Mouse (Mus musculus): ENCODE measurements around the gene Pcgf1.

Gene Pcgf1

DNA sequence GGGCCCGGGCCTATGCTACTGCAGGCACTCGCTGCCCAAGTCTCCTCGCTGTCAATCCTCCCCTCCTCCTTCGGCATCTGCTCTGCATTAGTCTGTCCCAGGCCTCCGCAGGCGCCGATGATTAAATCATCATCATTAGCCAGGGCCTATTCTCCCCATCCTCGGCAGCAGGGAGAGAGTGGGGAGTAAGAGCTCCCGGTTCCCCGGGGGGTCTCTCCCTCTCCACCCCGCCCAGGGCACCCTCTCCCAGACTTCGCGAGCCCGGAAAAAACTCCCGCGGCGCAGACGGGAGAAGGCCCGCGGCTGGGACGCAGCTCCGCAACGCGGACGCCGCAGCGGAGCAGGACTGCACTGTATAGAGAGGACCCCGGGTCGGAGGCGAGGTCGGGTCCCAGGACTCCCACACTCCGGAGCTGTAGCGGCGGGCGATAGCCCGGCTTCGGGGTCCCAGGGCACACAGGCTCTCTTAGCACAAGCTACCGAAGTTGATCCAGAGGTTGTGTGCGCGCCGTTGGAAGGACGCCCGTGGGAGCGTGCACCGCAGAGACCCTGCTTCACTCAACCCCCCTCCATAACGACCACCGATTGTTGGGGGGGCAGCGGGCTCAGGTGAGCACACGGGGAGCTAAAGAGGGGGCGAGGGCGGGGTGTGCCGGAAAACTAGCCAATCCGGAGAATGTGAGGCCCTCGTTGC lies at the start of gene Pcgf1:
Gene Pcgf1 (plus strand): TSS at position 240 of the 694 bp plus-strand sequence.
- DNase-seq (ENCODE audit: low spot score), result no peak

DNA sequence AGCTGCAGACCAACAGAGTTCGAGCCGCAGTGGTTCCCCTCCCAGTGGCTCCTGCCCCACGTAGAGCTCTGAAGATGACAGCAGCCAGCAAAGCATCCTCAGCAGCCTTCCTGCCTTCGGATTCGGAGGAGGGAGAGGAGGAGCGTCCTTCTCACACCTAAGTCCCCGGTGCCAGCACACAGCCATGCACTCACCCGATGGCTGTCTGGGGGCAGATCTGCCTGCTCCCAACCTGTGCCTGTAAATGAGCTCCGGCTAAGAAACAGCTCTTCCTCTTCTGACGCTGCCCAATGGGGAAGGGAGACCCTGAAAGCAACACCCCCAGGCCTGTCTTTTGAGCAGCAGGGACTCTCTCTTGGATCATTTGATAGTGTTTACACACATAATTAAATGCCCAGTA lies 47.9 kb upstream of the Pcgf1 start:
- DNase-seq (ENCODE audit: low spot score), result no peak

DNA sequence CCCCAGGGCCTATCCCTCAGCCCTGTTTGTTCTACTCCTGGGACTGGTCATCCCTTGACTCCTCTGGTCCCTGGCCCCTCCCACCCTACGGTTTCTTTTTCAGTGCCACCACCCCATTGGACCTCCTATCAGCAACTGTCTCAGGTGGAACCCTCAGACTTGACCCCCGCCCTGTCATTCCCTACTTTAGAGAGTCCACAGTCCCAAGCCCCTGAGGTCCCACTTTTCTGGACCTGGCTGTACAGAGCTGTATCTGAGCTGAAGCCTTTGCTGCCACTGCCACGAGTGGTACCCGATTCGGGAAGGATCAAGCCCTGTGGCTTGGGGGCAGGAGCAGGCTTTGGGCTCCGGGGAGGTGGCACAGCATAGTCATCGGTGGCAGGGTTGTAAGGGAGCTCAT lies 46.6 kb upstream of the Pcgf1 start:
- DNase-seq (ENCODE audit: low spot score), result no peak

DNA sequence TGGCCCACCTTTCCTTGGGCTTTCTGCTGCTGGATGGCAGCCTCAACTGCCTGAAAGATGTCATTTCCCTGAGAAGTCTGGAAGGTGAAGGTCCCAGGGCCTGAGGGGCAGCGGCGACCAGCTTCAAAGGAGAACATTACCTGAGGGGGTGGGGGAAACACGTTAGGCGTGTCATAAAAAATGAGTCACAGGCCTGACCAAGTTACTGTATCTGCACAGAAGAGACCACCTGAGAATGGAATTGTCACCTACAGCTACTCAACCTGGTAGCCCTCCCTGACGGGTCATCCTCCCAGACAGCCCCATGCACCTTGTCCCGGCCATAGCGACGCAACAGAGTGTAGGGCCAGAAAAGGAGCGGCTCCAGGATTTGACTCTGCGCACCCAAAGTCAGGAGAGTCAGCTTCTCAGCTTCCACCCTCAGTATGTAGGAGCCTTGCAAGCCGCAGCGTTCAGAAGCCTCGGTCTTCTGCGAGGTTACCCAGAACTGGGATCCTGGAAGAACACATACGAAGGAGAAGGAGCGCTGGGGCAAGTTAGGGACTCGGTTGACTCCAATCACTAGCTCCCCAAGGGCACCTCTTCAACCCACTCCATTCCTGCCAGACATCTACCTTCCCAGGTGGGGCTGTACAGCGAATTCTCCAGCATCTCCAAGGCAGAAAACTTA lies 45.6 kb upstream of the Pcgf1 start:
- DNase-seq (ENCODE audit: low spot score), result no peak

DNA sequence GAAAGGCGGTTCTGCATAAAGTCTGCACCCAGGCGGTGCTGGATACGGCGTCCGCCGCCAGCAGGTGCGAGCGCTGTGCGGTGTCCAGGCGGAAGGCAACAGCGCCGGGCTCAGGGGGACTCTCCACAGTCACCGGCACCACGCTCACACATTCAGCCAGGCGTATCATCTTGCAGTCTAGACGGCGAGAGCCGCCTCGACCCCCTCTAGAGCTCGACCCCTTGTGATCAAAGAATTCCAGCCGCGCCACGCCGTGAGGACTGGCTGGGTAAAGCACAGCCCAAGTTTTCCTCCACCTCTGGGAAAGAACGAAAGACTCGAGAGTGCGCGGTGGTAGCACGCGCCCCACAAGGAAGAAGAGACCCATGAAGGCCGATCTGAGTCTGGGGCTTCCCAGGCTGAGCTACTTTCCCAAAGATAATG lies 44.9 kb upstream of the Pcgf1 start:
- DNase-seq (ENCODE audit: low spot score), result peak; percentile 45

DNA sequence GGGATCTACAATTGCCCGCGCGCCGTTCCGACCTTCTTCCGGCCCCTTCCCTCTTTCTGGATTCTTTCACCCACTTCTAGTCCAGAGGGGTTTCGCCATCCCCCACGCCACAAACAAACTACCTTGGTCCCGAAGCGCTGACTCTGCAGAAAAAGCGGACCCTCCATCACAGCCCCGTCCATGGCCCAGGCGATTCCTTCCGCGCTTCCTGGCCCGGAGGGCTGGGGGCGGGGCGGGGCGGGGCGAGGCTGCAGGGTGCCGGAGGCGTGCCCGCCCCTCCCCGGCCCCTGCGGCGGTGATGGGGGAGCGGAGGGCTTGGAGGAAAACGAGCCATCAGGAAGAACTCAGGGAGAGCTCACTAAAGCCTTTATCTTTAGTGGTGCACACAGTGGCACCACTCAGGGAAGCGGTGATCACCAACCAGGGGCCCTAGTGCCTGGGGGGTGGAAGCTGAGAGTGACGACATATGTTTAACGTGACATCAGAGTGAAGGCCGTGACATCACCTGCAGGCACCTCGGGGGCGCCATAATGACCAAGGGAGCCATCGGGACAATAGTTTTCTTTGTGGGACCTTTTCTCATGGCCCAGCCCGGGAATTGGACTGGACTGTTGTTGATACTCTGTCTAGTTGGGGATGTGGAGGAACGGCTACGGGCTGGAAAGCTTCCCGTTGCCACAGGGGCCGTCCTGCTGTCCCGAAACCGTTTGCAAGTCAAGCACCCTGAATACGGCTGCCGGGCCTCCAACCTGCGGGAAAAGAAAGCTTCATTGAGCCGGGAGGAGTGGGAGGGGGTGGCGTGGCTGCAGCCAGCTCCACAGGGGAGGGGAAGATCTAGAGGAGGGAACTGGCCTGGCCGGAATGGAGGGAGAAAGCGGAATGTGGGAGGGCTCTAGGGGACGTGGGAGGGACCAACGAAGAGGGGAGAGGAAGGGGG lies 44.2 kb upstream of the Pcgf1 start, which contains the start of the genes Dok1 and Loxl3:
Gene Dok1 (minus strand): TSS at position 223 of the 937 bp plus-strand sequence.
Gene Loxl3 (plus strand): TSS at position 925 of the 937 bp plus-strand sequence.
- peak; percentile 52 for DNase-seq (ENCODE audit: low spot score)

DNA sequence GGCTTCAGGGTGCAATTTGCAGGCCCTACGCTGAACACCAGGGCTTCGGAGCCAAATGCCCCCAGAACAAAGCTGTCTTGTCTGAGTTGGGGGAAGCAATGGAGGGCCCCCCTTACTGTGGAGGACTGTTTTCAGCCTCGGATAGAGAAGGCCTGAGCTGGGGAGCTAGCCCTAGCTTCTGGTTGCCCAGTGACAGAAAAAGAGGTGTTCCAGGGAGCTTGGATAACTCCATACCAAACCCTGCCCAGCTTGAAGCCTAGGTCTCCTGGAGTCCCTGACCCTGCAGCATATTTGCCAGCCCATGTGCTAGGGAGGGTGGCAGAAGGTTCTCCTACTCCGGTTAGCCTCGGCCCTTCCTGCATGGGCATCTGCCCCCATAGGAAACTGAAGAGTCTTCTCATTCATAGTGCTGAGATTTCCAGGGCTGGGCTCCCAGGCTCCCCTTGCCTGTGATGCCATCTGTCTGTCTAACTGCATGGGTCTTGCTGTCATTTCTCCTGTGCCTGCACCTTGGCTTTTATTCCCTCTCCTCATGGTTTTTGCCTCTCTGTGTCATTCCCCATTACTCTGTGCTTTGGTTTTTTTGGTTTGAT lies 43.1 kb upstream of the Pcgf1 start:
- no peak for DNase-seq (ENCODE audit: low spot score)

DNA sequence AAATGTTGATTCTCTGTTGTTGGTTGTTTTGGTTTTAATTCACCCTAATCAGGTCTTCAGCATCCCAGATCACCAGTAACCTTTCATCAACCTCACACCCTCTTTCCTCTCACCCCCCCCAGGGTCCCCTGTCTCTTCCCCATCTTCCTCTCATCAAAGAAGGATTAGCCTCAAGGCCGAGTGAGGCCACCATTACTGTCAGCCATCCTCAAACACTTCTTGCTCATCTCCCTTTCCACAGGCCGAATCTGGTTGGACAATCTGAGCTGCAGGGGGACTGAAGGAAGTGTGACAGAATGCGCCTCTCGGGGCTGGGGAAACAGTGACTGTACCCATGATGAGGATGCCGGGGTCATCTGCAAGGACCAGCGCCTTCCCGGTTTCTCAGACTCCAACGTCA lies 40.5 kb upstream of the Pcgf1 start:
- no peak for DNase-seq (ENCODE audit: low spot score)

DNA sequence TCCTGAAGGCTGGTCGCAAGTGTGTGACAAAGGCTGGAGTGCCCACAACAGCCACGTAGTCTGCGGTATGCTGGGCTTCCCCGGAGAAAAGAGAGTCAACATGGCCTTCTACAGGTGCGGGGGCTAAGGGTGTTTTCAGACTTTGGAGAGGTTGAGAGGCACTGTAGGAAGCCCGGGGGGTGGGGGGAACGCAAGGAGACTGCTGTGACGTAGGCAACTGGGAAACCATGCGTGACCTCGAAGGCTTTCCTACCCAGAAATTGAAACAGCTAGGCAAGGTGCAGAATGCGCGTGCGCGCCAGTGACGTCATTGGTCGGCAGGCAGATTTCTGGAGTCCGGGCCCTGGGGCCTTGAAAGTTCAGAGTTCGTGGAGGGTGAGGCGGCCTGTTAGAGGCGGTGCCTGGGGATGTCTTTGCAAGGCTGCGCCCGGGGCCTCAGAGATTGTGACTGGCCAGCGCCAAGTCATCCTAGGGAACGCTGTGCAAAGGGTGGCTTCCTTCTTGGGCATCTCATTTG lies 39.1 kb upstream of the Pcgf1 start:
- peak; percentile 71 for DNase-seq (ENCODE audit: low spot score)

DNA sequence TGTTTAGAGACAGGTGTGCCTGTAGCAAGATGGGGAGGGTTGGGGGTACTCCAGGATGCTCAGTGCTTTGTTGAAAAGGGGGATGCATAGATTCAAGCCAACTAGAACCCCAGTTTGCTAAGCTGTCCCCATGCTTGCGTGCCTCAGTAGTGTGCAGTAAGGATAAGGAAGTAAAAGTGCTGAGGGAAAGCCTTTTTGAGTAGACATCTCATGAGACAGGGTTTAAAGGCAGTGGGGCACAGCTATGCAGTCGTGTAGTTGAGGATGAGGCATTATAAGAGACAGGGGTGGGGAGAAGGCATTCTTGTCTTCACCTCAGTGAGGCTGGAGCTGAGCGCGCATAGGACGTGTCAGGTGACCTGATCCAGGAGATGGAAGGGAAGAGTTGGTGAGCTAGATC lies 37.1 kb upstream of the Pcgf1 start:
- DNase-seq (ENCODE audit: low spot score), result no peak

DNA sequence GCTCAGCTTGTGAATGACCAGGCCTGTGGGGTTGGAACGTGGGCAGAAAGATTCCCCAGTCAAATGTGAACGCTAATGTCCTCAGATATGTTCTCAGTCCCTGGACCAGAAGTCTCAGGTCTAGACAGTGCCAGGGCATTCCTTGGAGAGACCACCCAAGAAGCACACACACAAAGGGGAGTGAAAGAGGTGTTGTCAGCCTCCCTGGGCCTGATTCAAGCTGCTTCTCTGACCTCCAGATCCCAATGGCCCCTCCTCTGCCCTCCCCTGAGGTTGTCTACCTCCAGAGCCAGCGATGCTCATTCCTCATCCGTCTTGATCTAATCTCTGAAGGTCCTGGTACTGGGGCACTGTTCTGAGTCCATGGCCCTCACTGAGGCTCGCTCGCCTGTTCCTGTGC lies 34.1 kb upstream of the Pcgf1 start:
- DNase-seq (ENCODE audit: low spot score), result no peak

DNA sequence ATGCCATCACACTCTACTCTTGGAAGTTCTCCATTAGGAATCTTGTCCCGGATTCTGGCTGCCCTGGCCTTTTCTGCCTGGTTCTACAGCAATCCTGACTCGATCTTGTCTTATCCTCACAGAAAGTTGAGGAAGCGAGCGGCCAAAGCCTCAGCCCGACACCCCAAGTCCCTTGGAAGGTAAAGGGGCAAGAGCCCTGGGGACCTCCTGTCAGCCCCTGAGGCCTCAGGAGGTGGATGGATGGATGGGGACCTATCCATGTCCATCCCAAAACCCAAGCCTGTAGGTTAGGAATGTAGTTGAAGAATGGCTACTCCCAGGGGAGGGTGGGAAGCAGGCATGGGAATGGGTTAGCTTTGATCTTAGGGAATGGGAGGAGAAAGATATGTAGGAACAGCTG lies 33.7 kb upstream of the Pcgf1 start:
- no peak for DNase-seq (ENCODE audit: low spot score)

DNA sequence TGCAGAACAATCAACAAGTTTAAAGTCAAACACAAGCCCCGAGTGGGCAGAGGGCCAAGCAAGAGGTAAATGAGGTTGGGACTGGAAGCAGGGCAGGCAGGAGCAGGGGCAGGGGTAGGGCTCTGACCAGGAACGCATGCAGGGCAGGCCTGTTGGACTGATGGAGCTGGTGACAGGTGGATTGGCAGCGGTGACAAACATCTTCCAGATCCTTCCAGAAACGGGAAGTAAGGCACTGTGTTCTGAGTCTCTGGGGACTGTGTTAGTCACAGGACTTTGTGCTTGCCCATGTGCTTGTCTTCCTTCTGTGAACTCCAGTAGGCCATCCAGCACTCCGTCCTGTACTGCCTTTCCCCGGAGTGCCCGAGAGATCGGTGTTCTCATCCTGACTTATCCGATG lies 32.9 kb upstream of the Pcgf1 start:
- DNase-seq (ENCODE audit: low spot score), result no peak

DNA sequence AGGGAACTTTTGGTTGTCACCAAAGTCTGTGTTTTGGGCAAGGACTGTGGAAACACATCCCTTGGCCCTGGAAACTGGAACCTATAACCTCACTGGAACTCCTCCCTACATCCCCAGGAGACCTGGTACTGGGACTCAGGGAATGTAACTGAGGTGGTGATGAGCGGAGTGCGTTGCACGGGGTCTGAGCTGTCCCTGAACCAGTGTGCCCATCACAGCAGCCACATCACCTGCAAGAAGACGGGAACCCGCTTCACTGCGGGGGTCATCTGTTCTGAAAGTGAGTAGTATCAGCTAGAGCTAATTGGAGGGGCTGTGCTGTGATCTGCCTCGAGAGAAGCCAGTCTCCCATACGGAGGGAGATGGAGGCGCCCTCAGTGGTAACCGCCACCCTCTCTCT lies 28.3 kb upstream of the Pcgf1 start:
- no peak for DNase-seq (ENCODE audit: low spot score)

DNA sequence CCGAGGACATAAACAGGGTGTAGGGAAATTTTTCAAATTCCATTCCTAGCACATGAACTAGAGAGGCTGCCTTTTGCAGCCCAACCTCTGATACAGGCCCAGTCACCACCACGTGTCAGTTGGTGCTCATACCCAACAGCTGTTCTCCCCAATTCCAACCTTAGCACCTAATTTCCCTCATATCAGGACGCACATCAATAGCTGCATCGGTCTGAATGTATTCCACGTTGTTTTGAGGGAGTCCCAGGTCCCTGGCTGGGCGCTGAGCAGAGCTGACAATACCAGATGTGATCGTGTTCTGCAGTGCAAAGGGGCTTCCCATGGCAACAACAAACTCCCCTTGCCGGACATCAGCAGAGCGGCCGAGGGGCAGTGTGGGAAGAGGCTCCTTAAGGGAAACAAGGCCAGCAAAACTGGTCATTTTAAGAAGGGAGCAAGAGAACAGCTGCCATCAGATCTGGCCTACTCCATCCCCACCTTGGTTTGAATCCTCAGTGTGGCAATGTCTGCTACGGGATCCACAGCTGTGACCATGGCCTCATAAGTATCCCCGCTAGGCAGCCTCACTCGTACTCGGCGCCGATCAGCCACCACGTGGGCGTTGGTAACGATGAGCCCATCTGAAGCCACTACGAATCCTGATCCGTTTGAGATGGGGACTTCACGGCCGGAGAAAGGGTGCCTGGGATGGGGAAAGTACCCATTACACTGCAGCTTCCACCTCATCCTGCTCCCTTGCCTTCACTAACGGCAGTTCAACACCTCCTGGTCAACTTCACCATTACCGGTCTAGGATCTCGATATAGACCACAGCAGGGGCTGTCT lies 24.3 kb upstream of the Pcgf1 start:
- DNase-seq (ENCODE audit: low spot score), result no peak

DNA sequence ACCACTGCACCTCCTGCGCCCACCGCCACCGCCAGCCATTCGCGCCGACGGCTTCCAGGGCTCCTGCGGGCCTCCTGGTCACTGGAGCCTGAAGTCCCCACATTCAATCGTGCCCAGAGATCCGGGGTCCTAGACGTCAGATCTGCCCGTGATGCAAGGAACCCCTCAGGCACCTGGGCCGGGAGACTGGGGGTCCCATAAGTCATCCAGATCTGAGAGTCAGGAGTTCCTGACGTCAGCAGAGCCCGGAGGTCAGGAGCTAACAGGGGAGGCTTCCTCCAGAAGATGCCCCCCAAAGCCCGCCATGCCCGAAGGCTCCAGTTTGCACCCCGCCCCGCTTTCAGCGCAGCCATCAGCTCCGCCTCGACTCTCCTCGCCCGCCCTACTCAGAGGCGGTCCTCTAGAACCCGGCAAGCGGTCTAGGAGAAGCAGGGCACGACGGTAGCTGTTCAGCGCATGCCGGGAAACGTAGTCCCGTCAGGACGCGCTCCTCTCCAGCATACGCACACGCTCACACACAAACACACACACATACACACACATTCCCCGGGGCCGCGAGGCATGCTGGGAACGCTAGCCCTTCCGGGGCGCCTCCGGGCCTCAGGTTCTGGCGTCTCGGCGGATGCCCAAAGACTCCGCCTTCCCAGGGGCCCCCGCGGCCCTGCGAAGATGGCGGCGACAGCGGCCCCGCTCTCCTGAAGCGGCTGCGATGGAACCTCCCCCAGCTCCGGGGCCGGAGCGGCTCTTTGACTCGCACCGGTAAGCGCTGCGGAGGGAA lies 23.4 kb upstream of the Pcgf1 start, which contains the start of gene Aup1:
Gene Aup1 (plus strand): TSS at position 448 of the 778 bp plus-strand sequence.
- DNase-seq (ENCODE audit: low spot score), result peak; percentile 83

DNA sequence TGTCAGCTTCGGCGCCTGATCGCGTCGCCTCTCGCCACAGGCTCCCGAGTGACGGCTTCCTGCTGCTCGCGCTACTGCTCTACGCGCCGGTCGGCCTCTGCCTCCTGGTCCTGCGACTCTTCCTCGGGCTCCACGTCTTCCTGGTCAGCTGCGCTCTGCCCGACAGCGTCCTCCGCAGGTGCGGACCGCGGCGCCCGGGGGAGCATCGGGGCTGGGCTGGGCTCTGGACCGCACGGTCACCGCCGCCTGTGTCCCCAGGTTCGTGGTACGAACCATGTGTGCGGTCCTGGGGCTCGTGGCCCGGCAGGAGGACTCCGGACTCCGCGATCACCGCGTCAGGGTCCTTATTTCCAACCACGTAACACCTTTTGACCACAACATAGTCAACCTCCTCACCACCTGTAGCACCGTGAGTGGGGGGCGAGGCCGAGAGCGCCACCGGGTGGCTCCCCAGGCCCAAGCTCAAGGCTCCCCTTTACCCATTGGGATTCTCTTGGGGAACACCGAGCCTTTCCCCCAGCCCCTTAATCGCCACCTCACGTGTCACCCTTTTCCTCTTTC lies 22.7 kb upstream of the Pcgf1 start, which contains the start of gene Htra2:
Gene Htra2 (minus strand): TSS at position 403 of the 561 bp plus-strand sequence.
- no peak for DNase-seq (ENCODE audit: low spot score)

DNA sequence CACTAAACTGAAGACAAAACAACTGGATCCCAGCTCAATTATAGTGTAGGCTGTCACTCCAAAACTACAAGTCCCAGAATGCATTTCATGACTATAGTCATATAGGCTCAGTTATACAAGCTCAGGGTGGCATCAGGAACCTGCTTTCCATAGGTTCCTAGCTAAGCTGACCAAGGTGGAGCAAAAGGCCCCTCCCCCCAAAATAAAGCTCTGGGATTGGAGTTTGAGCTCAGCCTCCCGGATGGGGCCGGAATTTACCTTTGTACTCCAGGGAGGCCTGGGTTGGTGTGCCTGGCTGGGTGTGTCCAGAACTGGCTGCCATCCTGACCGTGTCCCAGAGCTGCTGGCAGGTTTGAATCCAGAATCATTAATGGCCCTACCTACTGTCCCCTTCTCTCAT lies 19.9 kb upstream of the Pcgf1 start, which contains the start of gene Dqx1:
Gene Dqx1 (plus strand): TSS at position 55 of the 400 bp plus-strand sequence.
- no peak for DNase-seq (ENCODE audit: low spot score)

DNA sequence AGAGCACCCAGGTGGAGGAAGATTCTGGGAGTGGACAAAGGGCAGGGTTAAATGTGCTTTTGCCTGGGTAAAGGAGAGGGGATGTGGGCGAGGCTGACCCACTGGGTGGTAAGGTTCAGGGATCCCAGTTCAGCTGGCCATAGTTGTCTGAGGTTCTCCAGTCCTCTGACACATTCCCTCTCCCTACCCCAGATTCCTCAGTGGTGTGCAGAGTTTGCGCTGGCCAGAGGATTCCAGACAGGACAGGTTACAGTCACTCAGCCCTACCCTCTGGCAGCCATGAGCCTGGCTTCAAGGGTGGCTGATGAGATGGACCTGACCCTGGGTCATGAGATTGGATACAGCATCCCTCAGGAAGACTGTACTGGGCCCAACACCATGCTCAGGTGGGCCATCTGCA lies 18.9 kb upstream of the Pcgf1 start:
- no peak for DNase-seq (ENCODE audit: low spot score)

DNA sequence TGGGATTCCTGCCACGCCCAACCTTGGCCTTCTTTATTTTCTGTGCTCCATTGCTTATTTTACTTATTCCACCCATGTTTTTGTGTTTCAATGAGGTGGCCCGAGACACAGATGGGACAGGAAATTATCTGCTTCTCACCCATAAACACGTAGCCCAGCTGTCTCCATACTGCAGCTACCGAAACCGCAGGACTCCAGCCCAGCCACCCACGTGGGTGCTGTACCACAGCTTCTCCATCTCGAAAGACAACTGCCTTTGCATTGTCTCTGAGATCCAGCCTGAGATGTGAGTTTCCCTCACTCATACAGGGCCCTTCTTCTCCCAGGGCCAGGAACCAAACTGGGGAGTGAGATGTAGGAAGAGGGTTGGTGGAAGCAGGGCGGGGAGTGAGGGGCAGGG lies 11.7 kb upstream of the Pcgf1 start:
- no peak for DNase-seq (ENCODE audit: low spot score)

Measured in ovary, postnatal 10 days (tissue).